Mouse (Mus musculus) granulocyte monocyte progenitor cell, adult 5-6 weeks (primary cell): ENCODE measurements around the gene Usf3. TPM values are rescaled to one million over a fixed set of nuclear protein-coding genes. Genes with fewer than 3 reads are reported as not detected.

ENCODE experiments used
- total RNA-seq, 2 experiments: library from RNA; stranded (forward) in 1 of 2; stranded (reverse) in 1 of 2; fragments of 200-712, 200-1000 nt in 1 of 2; fragments of >200 nt in 1 of 2; fragmentation: Nextera tagmentation in 1 of 2; gene quantifications; 2 replicates each; pipeline ENCODE4 v1.2.3; 2014 to 2017

Usf3 gene
- total RNA-seq, 2 experiments from 2014 or later, result 9.1 to 21.3 TPM

Other genes with a start within 250 kb of the Usf3 start
- 18.0 and 27.8 TPM in 2 replicates for gene Qtrt2, start 246.4 kb upstream of the Usf3 start, total RNA-seq (2014; fragmentation: Nextera tagmentation)
- 27.3 and 58.6 TPM in 2 replicates for gene Qtrt2, start 246.4 kb upstream of the Usf3 start, total RNA-seq (2017)
- gene Zdhhc23, start 193.5 kb upstream of the Usf3 start, total RNA-seq (2014; fragmentation: Nextera tagmentation), result 0.60 and 1.4 TPM in 2 replicates
- 0.52 and 0.78 TPM in 2 replicates for gene Zdhhc23, start 193.5 kb upstream of the Usf3 start, total RNA-seq (2017)
- gene Gramd1c, start 109.9 kb upstream of the Usf3 start, total RNA-seq (2014; fragmentation: Nextera tagmentation), result 1.3 and 2.6 TPM in 2 replicates
- 1.2 and 2.1 TPM in 2 replicates for gene Gramd1c, start 109.9 kb upstream of the Usf3 start, total RNA-seq (2017)
- 34.9 and 41.3 TPM in 2 replicates for gene Atp6v1a, start 33.5 kb upstream of the Usf3 start, total RNA-seq (2014; fragmentation: Nextera tagmentation)
- 66.0 and 90.2 TPM in 2 replicates for gene Atp6v1a, start 33.5 kb upstream of the Usf3 start, total RNA-seq (2017)
- 91.4 and 104 TPM in 2 replicates for gene Naa50, start 33.4 kb upstream of the Usf3 start, total RNA-seq (2014; fragmentation: Nextera tagmentation)
- 121 and 139 TPM in 2 replicates for gene Naa50, start 33.4 kb upstream of the Usf3 start, total RNA-seq (2017)
- gene Sidt1, start 159.9 kb downstream of the Usf3 start, total RNA-seq (2014; fragmentation: Nextera tagmentation), result not detected in 2 replicates
- gene Sidt1, start 159.9 kb downstream of the Usf3 start, total RNA-seq (2017), result 0.26 TPM in 1 of 2 replicates, not detected in the other
- gene Spice1, start 173.9 kb downstream of the Usf3 start, total RNA-seq (2014; fragmentation: Nextera tagmentation), result 23.0 and 37.4 TPM in 2 replicates
- 19.8 and 22.3 TPM in 2 replicates for gene Spice1, start 173.9 kb downstream of the Usf3 start, total RNA-seq (2017)
- gene Cfap44, start 221.6 kb downstream of the Usf3 start, total RNA-seq (2014; fragmentation: Nextera tagmentation), result not detected in 2 replicates
- 0.26 TPM in 1 of 2 replicates, not detected in the other for gene Cfap44, start 221.6 kb downstream of the Usf3 start, total RNA-seq (2017)